Mouse (Mus musculus) layer of hippocampus, adult 2 months (tissue): ENCODE measurements at regions not wholly inside any gene's neighbourhood (a gene's known extent, or its start where the extent isn't known, plus 50 kb on each side); places are given as distances from the start of the nearest gene placed in this dataset.

Experiments used
- DNase-seq, 2 experiments: peaks; one replicate each; pipeline ENCODE4 v3.0.0; 2022; ENCODE audit warnings: low spot score in 2 of 2
- H3K27ac ChIP-seq: fragments of 200-600 bp; 2 replicates; pipeline ENCODE4 v1.8.1; 2022
- H3K4me3 ChIP-seq: fragments of 200-600 bp; 2 replicates; pipeline ENCODE4 v1.8.1; 2022; ENCODE audit warnings: mild to moderate bottlenecking
- CTCF ChIP-seq: fragments of 200-600 bp; conservative IDR thresholded peaks from 2 replicates; pipeline ENCODE4 v1.8.1; 2022; ENCODE audit warnings: antibody characterized with exemption, mild to moderate bottlenecking, moderate library complexity

- DNase-seq = no peak
- Histone ChIP-seq H3K4me3 (no peak overlapping the region), H3K27ac (no peak overlapping the region)
- no peak for TF ChIP-seq CTCF
These were observed 56.3 kb upstream of the Cul3 start for GRCm38 (mm10) chr1:80396560-80396959.

GRCm38 (mm10) chr1:80391406-80391805 lies 51.1 kb upstream of the Cul3 start:
- Histone ChIP-seq H3K27ac (no peak overlapping the region), H3K4me3 (no peak overlapping the region)
- no peak for DNase-seq
- TF ChIP-seq CTCF = no peak

- Histone ChIP-seq H3K4me3 (no peak overlapping the region), H3K27ac (no peak overlapping the region)
- no peak for TF ChIP-seq CTCF
- DNase-seq = peak in 1 of 2 experiments; percentile 21
These were observed 50.1 kb upstream of the Cul3 start for GRCm38 (mm10) chr1:80390366-80390765.
